Mouse (Mus musculus) cerebellum, adult 11 months (tissue): ENCODE data around the gene Acot4.
"Not testable (repeated sequence)": the region's sequence is repeated elsewhere in the genome, so short reads cannot be mapped to it uniquely, and the experiment has no call there.

ENCODE experiments used
- DNase-seq: peaks from one replicate; pipeline ENCODE4 v3.0.0; 2022

The Acot4 gene

DNA sequence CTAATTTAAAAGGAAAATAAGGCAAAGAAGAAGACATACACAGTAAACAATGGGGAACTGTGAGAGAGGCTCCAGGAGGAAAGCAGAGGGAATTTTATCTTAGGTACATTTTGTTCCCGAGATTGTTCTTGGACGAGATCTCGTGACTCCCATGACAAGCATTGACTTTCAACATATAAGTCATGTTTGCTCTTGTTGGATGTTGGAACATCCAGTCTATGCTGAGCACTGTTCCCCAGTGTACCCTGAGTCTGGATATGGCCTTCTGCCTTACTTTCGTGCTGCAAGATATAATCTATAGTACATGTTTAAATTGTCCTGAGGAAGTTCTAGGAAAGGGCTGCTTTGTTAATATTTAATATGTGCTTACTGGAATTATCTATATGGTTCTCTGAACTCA, 46.4 kb downstream of the Acot4 start:
- DNase-seq = no peak

DNA sequence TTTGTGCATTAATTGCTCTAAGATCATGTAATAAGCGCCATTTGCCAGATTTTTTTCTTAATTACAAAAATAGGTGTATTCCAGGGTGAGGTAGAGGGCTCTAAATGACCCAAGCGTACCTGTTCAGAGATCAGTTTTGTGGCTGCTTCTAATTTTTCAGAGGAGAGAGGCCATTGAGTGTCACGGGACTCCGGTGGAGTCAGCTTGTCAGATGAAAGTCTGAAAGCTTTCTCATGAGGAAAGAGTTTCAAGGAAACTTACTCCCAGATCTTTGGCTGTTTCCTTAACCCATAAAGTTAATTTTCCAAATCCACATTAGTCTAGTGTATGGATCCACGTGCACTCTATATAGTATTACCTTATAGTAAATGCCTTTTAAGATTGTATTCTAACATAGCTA, 56.5 kb downstream of the Acot4 start:
- not testable (repeated sequence) for DNase-seq
